Mouse (Mus musculus) hindbrain, embryonic 16.5 days (tissue): Measurements from ENCODE around the gene Dlg1. TPM values are rescaled to one million over a fixed set of nuclear protein-coding genes. Genes with fewer than 3 reads are reported as not detected.

Source experiments
- ATAC-seq: fragments of 200-750 bp; cut with Nextera tagmentation; 2 replicates; pipeline ENCODE4 v1.8.0; 2017; ENCODE audit warnings: moderate TSS enrichment, moderate library complexity
- H3K27ac ChIP-seq: fragments of 300-500 bp; sonication (generic); 2 replicates; pipeline ENCODE4 v1.5.1; 2014; ENCODE audit warnings: low read depth, mild to moderate bottlenecking, control low read depth, low read length, moderate library complexity
- H3K27me3 ChIP-seq: fragments of 300-500 bp; sonication (generic); replicated peaks from 2 replicates; pipeline ENCODE4 v1.6.1; 2014; ENCODE audit warnings: low read length; ENCODE audit not compliant: control insufficient read depth, insufficient read depth
- H3K36me3 ChIP-seq: fragments of 300-500 bp; sonication (generic); 2 replicates; pipeline ENCODE4 v1.6.1; 2014; ENCODE audit warnings: mild to moderate bottlenecking, low read length, moderate library complexity, mixed read lengths; ENCODE audit not compliant: control insufficient read depth, insufficient read depth
- H3K4me1 ChIP-seq: fragments of 300-500 bp; sonication (generic); 2 replicates; pipeline ENCODE4 v1.6.1; 2014; ENCODE audit warnings: low read depth, low read length; ENCODE audit not compliant: control insufficient read depth, insufficient read depth
- H3K4me2 ChIP-seq: fragments of 300-500 bp; sonication (generic); 2 replicates; pipeline ENCODE4 v1.6.1; 2014; ENCODE audit warnings: mild to moderate bottlenecking, low read length, control low read depth, moderate library complexity
- H3K4me3 ChIP-seq: fragments of 300-500 bp; sonication (generic); 2 replicates; pipeline ENCODE4 v1.5.1; 2014; ENCODE audit warnings: mild to moderate bottlenecking, low read length, control low read depth, moderate library complexity
- H3K9ac ChIP-seq: fragments of 300-500 bp; sonication (generic); 2 replicates; pipeline ENCODE4 v1.6.1; 2014; ENCODE audit warnings: low read depth, mild to moderate bottlenecking, control low read depth, low read length, moderate library complexity
- H3K9me3 ChIP-seq: fragments of 300-500 bp; sonication (generic); 2 replicates; pipeline ENCODE4 v1.6.1; 2014; ENCODE audit warnings: mild to moderate bottlenecking, low read length, moderate library complexity; ENCODE audit not compliant: control insufficient read depth
- WGBS: fragments of 180-500 bp; shearing (Covaris S2); extraction: QIAGEN DNeasy Blood & Tissue Kit; methylation state at CpG from one replicate; pipeline ENCODE4 v1.1.7; 2014; 5-methylcytosine and 5-hydroxymethylcytosine counted together
- polyA plus RNA-seq: library from polyadenylated mRNA; unstranded; fragments of >200 nt; fragmentation: Nextera tagmentation; extraction: Ambion mirVana; gene quantifications from 2 replicates; pipeline ENCODE4 v1.2.1, GENCODE M21; 2015

Gene Dlg1
- polyA plus RNA-seq, 1 experiment from 2014 or later = 12.7 TPM

DNA sequence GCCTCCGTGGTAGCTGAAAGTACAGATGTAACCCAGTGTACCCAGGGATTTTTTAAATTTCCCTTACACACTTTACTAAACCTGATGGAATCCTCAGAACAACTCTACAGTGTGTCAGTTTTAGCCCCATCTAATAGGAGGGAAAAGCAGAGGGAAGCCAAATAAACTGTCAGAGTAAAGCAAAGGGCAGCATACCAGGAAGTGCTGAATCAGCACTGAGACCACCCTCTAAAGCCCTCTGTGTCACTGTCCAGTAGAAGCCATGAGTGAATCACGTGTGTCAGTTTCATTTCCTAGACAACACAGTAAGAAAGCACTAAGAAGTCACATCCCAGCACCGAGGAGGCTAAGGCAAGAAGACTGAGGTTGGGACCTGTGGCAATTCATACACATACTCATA lies 174.1 kb downstream of the Dlg1 start:
- no peaks in the 10 kb centered on the region for H3K9me3 ChIP-seq
- no peaks in the 10 kb centered on the region for H3K27me3 ChIP-seq
- no peak for ATAC-seq
- no peak overlapping the region for H3K27ac ChIP-seq
- peaks cover 3% of the 10 kb centered on the region; the same call in 1 of the 2 replicates for H3K36me3 ChIP-seq
- H3K4me2 ChIP-seq = no peak overlapping the region
- no peak overlapping the region for H3K9ac ChIP-seq
- 82% methylated on average over 3 of the region's 3 CpGs for WGBS
- H3K4me1 ChIP-seq = no peaks in the 10 kb centered on the region
- no peak overlapping the region for H3K4me3 ChIP-seq

DNA sequence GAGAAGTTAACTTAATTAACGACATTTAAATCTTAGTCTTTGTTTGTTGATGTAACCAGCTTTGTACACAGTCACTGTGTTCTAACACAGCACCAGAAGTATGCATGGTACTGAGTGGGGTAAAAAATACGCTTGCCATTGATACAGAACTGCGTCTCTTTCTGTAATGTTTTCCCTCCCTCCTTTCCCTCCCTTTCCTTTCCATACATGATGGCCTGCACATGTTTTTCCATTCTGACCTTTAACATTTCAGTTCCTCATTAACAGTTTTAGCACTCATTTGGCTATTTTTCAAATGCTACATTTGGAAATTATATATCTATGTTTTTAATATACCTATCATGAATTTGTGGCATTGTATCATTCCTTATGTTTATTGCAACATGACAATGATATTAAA lies 181.0 kb downstream of the Dlg1 start:
- no peaks in the 10 kb centered on the region for H3K27me3 ChIP-seq
- peaks cover 3% of the 10 kb centered on the region; the same call in 1 of the 2 replicates for H3K4me1 ChIP-seq
- H3K9me3 ChIP-seq = no peaks in the 10 kb centered on the region
- no peak for ATAC-seq
- H3K4me2 ChIP-seq = no peak overlapping the region
- H3K9ac ChIP-seq = no peak overlapping the region
- H3K36me3 ChIP-seq = peaks cover 3% of the 10 kb centered on the region; the same call in 1 of the 2 replicates
- no peak overlapping the region for H3K27ac ChIP-seq
- H3K4me3 ChIP-seq = no peak overlapping the region
- 94% methylated on average over 3 of the region's 3 CpGs for WGBS

DNA sequence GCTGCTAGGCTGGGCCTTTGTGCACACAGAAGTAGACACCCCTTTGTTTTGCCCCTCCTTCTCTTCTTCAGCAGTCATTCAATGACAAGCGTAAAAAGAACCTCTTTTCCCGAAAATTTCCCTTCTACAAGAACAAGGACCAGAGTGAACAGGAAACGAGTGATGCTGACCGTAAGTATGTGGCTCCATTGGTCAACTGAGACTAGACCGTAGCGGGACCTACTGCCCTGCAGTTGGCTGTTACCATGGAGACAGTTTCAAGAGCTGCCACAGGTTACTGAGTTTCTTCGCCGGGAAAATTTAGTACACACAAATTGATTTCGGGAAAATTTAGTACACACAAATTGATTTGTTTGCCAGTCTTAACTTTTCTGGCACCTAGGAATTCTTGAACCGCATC lies 183.5 kb downstream of the Dlg1 start:
- WGBS = 51% methylated on average over 10 of the region's 10 CpGs
- Histone ChIP-seq H3K27me3 (no peaks in the 10 kb centered on the region), H3K4me2 (peak overlapping the region; percentile 27), H3K27ac (0 out of 2 replicates have a peak overlapping the region, but pooled peaks have one; percentile 5), H3K9me3 (no peaks in the 10 kb centered on the region), H3K4me1 (peaks cover 3% of the 10 kb centered on the region; the same call in 1 of the 2 replicates), H3K4me3 (peak overlapping the region; percentile 22; the same call in 1 of the 2 replicates), H3K36me3 (no peaks in the 10 kb centered on the region), H3K9ac (no peak overlapping the region)
- ATAC-seq = 0 out of 2 replicates have a peak, but pooled peaks have one; percentile 52

DNA sequence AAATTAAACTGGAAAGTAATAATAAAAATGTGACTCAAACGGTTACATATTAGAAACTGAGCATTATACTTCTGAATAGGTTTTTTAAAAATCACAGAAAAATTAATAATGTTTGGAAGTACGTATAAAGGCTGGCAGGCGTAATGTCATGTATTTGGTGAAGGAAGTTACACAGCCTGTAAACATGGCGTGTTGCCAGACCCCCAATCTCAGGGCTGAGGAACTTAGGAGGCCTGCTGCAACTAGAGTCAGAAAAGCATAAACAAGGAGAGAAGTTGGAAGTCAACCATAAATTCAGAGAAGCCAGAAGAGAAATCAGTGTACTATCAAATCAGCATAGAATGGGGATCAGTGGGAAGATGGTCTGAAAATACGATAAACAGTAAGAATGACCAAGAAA lies 200.7 kb downstream of the Dlg1 start:
- H3K27ac ChIP-seq = no peak overlapping the region
- H3K9me3 ChIP-seq = no peaks in the 10 kb centered on the region
- H3K36me3 ChIP-seq = peaks cover 8% of the 10 kb centered on the region
- H3K4me2 ChIP-seq = no peak overlapping the region
- no peaks in the 10 kb centered on the region for H3K27me3 ChIP-seq
- no peak for ATAC-seq
- H3K4me3 ChIP-seq = no peak overlapping the region
- no peak overlapping the region for H3K9ac ChIP-seq
- 92% methylated on average over 5 of the region's 5 CpGs for WGBS
- H3K4me1 ChIP-seq = no peaks in the 10 kb centered on the region

DNA sequence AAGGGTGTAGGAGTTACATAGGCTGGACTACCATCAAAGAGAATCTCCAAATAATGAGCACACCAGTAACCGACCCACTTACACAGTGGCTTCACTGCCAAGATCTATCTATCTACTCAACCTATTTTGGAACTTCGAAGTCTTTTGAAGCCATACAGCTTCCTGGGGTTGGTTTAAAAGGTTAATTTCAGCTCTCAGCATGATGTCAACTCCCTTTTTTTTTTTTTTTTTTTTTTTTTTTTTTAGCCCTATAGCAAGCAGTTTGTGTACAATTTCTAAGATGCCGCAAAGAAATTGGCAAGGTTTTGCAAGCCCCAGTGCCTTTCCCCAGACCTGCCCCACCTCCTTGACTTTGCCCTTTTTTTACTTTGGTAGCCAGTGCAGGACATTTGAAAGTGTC lies 202.0 kb downstream of the Dlg1 start:
- Histone ChIP-seq H3K27ac (no peak overlapping the region), H3K4me2 (no peak overlapping the region), H3K9me3 (no peaks in the 10 kb centered on the region), H3K4me3 (no peak overlapping the region), H3K27me3 (no peaks in the 10 kb centered on the region), H3K36me3 (peaks cover 6% of the 10 kb centered on the region), H3K4me1 (no peaks in the 10 kb centered on the region), H3K9ac (no peak overlapping the region)
- WGBS = 53% methylated on average over 3 of the region's 3 CpGs
- no peak for ATAC-seq

DNA sequence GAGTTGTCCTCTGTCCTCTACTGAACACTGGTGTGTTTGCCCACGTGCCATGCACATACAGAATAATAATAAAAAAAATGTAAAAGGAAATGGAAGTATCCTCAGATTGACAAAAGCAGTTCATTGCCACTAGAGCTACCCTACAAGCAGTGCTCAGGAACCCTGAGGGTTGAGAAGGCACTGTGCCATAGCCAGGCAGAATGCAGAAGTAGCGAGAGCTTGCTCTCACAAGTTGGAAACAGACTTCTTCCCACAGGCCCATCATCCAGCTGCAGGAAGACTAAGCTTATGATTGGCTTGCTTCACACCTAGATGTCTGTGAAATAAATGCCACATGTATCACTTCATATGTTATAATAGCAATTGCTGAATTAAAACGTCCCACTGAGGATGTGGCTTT lies 203.7 kb downstream of the Dlg1 start:
- Histone ChIP-seq H3K9me3 (no peaks in the 10 kb centered on the region), H3K9ac (no peak overlapping the region), H3K4me1 (no peaks in the 10 kb centered on the region), H3K27me3 (no peaks in the 10 kb centered on the region), H3K27ac (no peak overlapping the region), H3K4me3 (no peak overlapping the region), H3K36me3 (0 out of 2 replicates have a peak, but pooled peaks cover 2% of the 10 kb centered on the region), H3K4me2 (no peak overlapping the region)
- WGBS = 92% methylated on average over 3 of the region's 3 CpGs
- no peak for ATAC-seq

DNA sequence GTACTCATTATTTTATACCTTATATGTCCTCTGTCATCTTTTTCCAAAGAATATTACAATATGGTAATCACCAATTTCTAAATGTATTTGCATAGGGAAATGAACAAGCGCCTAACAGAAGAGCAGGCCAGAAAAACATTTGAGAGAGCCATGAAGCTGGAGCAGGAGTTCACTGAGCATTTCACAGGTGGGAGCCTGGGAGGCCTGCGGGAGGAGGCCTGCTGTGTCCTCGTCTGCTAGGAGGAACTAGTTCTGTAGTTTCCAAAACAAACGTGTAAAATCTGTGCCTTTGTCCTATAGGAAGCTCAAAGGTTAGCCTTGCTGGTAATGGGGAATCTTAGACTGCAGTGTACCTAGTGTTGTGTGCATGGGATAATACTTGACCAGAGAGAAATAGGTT lies 204.5 kb downstream of the Dlg1 start:
- 79% methylated on average over 4 of the region's 4 CpGs for WGBS
- 0 out of 2 replicates have a peak, but pooled peaks cover 2% of the 10 kb centered on the region for H3K36me3 ChIP-seq

DNA sequence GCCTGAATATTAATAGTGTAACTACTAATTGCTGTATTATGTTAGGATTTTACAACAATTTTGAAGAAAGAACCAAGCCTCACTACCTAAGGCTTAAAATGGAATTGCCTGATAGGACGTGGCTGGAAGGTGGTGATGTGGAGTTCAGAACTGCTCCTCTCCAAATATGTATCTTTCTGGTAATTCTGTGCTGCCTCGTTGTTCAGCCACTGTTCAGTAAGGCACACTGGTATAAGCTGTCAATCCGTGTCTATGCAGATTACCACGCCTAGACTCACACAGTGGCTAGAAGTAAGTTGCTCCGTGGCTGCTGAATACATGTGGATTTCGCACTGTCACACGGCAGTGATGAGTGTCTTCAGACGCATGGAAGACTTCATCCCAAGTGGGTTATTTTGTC lies 210.5 kb downstream of the Dlg1 start:
- 90% methylated on average over 8 of the region's 8 CpGs for WGBS
- H3K4me3 ChIP-seq = no peak overlapping the region
- no peak overlapping the region for H3K4me2 ChIP-seq
- no peaks in the 10 kb centered on the region; the same call in 1 of the 2 replicates for H3K4me1 ChIP-seq
- H3K36me3 ChIP-seq = peaks cover 3% of the 10 kb centered on the region
- no peak for ATAC-seq
- H3K9me3 ChIP-seq = no peaks in the 10 kb centered on the region
- no peak overlapping the region for H3K27ac ChIP-seq
- no peak overlapping the region for H3K9ac ChIP-seq
- no peaks in the 10 kb centered on the region for H3K27me3 ChIP-seq

More for the DNA sequence above, 204.5 kb downstream of the Dlg1 start:
- Histone ChIP-seq H3K4me1 (no peaks in the 10 kb centered on the region), H3K9me3 (no peaks in the 10 kb centered on the region), H3K4me3 (no peak overlapping the region), H3K4me2 (no peak overlapping the region), H3K27me3 (no peaks in the 10 kb centered on the region), H3K27ac (no peak overlapping the region), H3K9ac (no peak overlapping the region)
- ATAC-seq = no peak

DNA sequence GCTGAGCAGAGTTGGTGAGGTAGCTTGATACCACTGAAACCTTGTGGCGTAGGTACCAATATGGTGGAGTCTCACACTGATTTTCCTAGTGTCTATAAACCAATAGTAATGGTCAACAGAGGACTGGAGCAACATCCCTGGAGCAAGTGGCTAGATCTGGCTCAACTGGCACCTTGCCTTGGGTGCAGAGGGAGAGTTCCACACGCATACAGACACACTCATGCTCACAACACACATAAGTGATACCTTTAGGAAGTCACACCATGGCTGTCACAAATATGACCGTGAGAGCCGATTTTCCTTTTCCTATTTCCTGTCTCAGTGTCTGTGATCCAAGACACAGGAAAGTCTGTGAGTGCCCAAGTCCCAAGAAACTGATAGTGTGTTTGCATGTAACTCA lies 212.1 kb downstream of the Dlg1 start:
- Histone ChIP-seq H3K4me1 (peaks cover 2% of the 10 kb centered on the region; the same call in 1 of the 2 replicates), H3K4me2 (no peak overlapping the region), H3K4me3 (no peak overlapping the region), H3K9me3 (no peaks in the 10 kb centered on the region), H3K27ac (no peak overlapping the region), H3K27me3 (no peaks in the 10 kb centered on the region), H3K9ac (no peak overlapping the region), H3K36me3 (peaks cover 3% of the 10 kb centered on the region)
- no peak for ATAC-seq
- 93% methylated on average over 4 of the region's 4 CpGs for WGBS

DNA sequence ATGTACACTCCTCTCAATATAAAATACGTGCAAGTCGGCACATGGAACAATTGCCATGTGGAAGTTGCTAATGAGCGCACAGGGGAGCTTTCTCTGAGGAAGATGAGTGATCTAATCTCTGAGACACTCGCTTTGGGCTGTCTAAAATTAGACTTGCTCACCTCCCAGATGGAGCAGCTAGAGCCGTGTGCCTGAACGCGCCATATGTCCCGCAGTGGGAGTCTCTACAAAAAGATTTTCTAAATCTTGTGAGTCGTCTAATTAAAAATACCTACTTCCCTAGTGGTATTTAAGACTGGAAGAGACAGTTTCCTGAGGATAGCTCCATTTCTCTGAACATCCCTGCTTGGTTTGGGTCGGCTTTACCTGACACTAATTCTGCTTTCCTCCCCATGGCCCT lies 213.1 kb downstream of the Dlg1 start:
- Histone ChIP-seq H3K4me3 (no peak overlapping the region), H3K4me1 (peaks cover 2% of the 10 kb centered on the region; the same call in 1 of the 2 replicates), H3K27me3 (no peaks in the 10 kb centered on the region), H3K4me2 (no peak overlapping the region), H3K9ac (no peak overlapping the region), H3K36me3 (peaks cover 3% of the 10 kb centered on the region), H3K9me3 (no peaks in the 10 kb centered on the region), H3K27ac (no peak overlapping the region)
- peak; percentile 50 for ATAC-seq
- whole genome bisulfite sequencing = 65% methylated on average over 10 of the region's 10 CpGs
